Mouse (Mus musculus): Measurements from ENCODE around the gene Mlf2. TPM values are rescaled to one million over a fixed set of nuclear protein-coding genes. Genes with fewer than 3 reads are reported as not detected.

Gene Mlf2
- total and polyA plus RNA-seq, 3 experiments, result 154 to 340 TPM; not detected in 1

- Histone ChIP-seq H3K27ac (ENCODE audit: control insufficient read depth, low read depth, low read length) (no peak overlapping the region), H3K4me1 (ENCODE audit: control insufficient read depth in 1 of 2, insufficient read depth in 2 of 2, low read length in 2 of 2) (peaks cover 13 to 17% of the 10 kb centered on the region in 2 experiments), H3K27me3 (ENCODE audit: control insufficient read depth in 1 of 2, insufficient read depth in 2 of 2, low read length in 2 of 2) (no peaks in the 10 kb centered on the region), H3K9ac (ENCODE audit: control insufficient read depth, low read depth, low read length, poor library complexity, severe bottlenecking) (no peak overlapping the region), H3K4me3 (ENCODE audit: control insufficient read depth in 1 of 2, insufficient read depth in 1 of 2, low read depth in 2 of 2, low read length in 2 of 2) (no peak overlapping the region), H3K36me3 (ENCODE audit: control insufficient read depth in 1 of 2, insufficient read depth in 2 of 2, low read length in 2 of 2) (peaks cover 0 to 15% of the 10 kb centered on the region in 2 experiments; a peak in 2 of 4 replicates), H3K9me3 (replicated peaks; ENCODE audit: insufficient read depth, low read length) (no peaks in the 10 kb centered on the region), H3K79me2 (ENCODE audit: control insufficient read depth, insufficient read depth, low read length, poor library complexity) (no peaks in the 10 kb centered on the region)
- no peak for DNase-seq (ENCODE audit: low read depth, low spot score)
- TF ChIP-seq CTCF (IDR thresholded peaks at IDR 0.05 in 2 of 3, conservative IDR thresholded peaks at IDR 0.05 in 1 of 3; ENCODE audit: control insufficient read depth in 1 of 3, insufficient read depth in 1 of 3, low read depth in 2 of 3, low read length in 3 of 3, poor library complexity in 1 of 3, severe bottlenecking in 1 of 3) (no peak), POLR2A (IDR thresholded peaks at IDR 0.05; ENCODE audit: control insufficient read depth in 1 of 2, insufficient read depth in 1 of 2, low read depth in 1 of 2, low read length in 2 of 2, poor library complexity in 1 of 2) (no peak), HCFC1 (IDR thresholded peaks at IDR 0.05; ENCODE audit: low read depth, low read length) (no peak), POLR2AphosphoS2 (IDR thresholded peaks at IDR 0.05; ENCODE audit: low read length) (no peak), SIN3A (IDR thresholded peaks at IDR 0.05; ENCODE audit: low read length) (no peak), EP300 (IDR thresholded peaks at IDR 0.05; ENCODE audit: low read depth in 1 of 2, low read length in 2 of 2) (no peak)
Observed at GRCm38 (mm10) chr6:124925173-124925793, 5.9 kb upstream of the Mlf2 start.

DNA sequence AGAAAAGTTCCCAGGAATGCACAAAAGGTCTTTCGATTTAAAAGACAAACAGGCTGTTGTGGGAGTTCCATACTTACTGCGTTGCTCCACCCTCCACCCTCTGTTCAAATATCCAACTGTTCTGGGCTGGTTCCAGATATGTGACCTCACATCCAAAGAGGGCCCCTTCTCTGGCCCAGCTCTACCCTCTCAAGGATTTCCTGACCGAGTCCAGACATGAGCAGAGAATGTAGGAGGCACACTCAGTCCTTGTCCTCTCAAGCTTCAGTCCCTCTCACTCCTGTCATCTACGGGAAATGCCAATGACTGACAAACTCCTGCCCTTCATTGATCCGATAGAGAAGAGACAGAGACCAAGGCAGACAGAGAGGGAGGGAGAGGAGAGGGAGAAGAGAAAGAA, 5.2 kb upstream of the Mlf2 start:
- Histone ChIP-seq H3K9ac (ENCODE audit: control insufficient read depth, low read depth, low read length, poor library complexity, severe bottlenecking) (no peak overlapping the region), H3K4me3 (ENCODE audit: control insufficient read depth in 1 of 2, insufficient read depth in 1 of 2, low read depth in 2 of 2, low read length in 2 of 2) (no peak overlapping the region), H3K27me3 (ENCODE audit: control insufficient read depth in 1 of 2, insufficient read depth in 2 of 2, low read length in 2 of 2) (no peaks in the 10 kb centered on the region), H3K9me3 (replicated peaks; ENCODE audit: insufficient read depth, low read length) (no peaks in the 10 kb centered on the region), H3K27ac (ENCODE audit: control insufficient read depth, low read depth, low read length) (no peak overlapping the region), H3K79me2 (ENCODE audit: control insufficient read depth, insufficient read depth, low read length, poor library complexity) (no peaks in the 10 kb centered on the region), H3K4me1 (ENCODE audit: control insufficient read depth in 1 of 2, insufficient read depth in 2 of 2, low read length in 2 of 2) (peaks cover 13% of the 10 kb centered on the region in 2 experiments), H3K36me3 (ENCODE audit: control insufficient read depth in 1 of 2, insufficient read depth in 2 of 2, low read length in 2 of 2) (peaks cover 0 to 8% of the 10 kb centered on the region in 2 experiments; a peak in 2 of 4 replicates)
- no peak for DNase-seq (ENCODE audit: low read depth, low spot score)
- TF ChIP-seq POLR2A (IDR thresholded peaks at IDR 0.05; ENCODE audit: control insufficient read depth in 1 of 2, insufficient read depth in 1 of 2, low read depth in 1 of 2, low read length in 2 of 2, poor library complexity in 1 of 2) (no peak), UBTF (IDR thresholded peaks at IDR 0.05; ENCODE audit: borderline replicate concordance, insufficient read depth, low read depth, low read length) (no peak), MYC (IDR thresholded peaks at IDR 0.05; ENCODE audit: low read depth, low read length) (no peak), NELFE (IDR thresholded peaks at IDR 0.05; ENCODE audit: low read depth, low read length) (no peak), CHD1 (IDR thresholded peaks at IDR 0.05; ENCODE audit: low read depth, low read length) (no peak)

DNA sequence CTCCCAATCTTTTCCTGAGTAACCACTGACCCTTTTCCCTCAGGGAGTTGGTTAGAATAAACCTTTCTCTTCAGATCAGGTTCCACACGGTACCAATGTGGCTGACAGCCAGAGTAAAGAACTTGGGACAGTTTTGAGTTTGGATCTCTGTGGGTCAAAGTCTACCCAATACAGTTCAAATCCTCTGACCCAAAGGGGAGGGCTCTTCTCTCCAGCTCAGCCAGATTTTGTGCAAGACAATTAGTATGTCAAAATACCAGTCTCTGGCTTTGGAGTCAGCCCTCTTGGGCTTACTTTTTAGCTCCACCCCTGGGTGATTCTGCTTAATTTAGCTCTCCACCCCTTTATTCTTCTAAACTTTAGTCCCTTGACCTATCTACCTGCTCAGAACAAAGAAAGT, 955 bp upstream of the Mlf2 start:
- no peaks in the 10 kb centered on the region for H3K27me3 ChIP-seq (ENCODE audit: control insufficient read depth in 1 of 2, insufficient read depth in 2 of 2, low read length in 2 of 2)
- peaks cover 2 to 5% of the 10 kb centered on the region in 2 experiments; a peak in 2 of 4 replicates for H3K36me3 ChIP-seq (ENCODE audit: control insufficient read depth in 1 of 2, insufficient read depth in 2 of 2, low read length in 2 of 2)
- peak overlapping the region; percentile 61 to 75 for H3K4me3 ChIP-seq (ENCODE audit: control insufficient read depth in 1 of 2, insufficient read depth in 1 of 2, low read depth in 2 of 2, low read length in 2 of 2)
- DNase-seq (ENCODE audit: low read depth, low spot score), result no peak
- no peak for TF ChIP-seq MAX (IDR thresholded peaks at IDR 0.05; ENCODE audit: low read length)
- no peak for TF ChIP-seq CHD1 (IDR thresholded peaks at IDR 0.05; ENCODE audit: low read depth, low read length)
- TF ChIP-seq RCOR1 (IDR thresholded peaks at IDR 0.05; ENCODE audit: low read depth, low read length), result no peak
- TF ChIP-seq USF2 (IDR thresholded peaks at IDR 0.05; ENCODE audit: borderline replicate concordance in 1 of 2, insufficient read depth in 1 of 2, low read depth in 1 of 2, low read length in 2 of 2), result no peak
- TF ChIP-seq CTCF (IDR thresholded peaks at IDR 0.05 in 2 of 3, conservative IDR thresholded peaks at IDR 0.05 in 1 of 3; ENCODE audit: control insufficient read depth in 1 of 3, insufficient read depth in 1 of 3, low read depth in 2 of 3, low read length in 3 of 3, poor library complexity in 1 of 3, severe bottlenecking in 1 of 3), result no peak
- no peak for TF ChIP-seq SMC3 (IDR thresholded peaks at IDR 0.05; ENCODE audit: low read depth, low read length)
- TF ChIP-seq MAFK (IDR thresholded peaks at IDR 0.05; ENCODE audit: borderline replicate concordance, low read depth, low read length), result no peak
- TF ChIP-seq MAZ (IDR thresholded peaks at IDR 0.05; ENCODE audit: low read depth, low read length), result no peak
- TF ChIP-seq UBTF (IDR thresholded peaks at IDR 0.05; ENCODE audit: borderline replicate concordance, insufficient read depth, low read depth, low read length), result no peak
- TF ChIP-seq NELFE (IDR thresholded peaks at IDR 0.05; ENCODE audit: low read depth, low read length), result no peak
- TF ChIP-seq ZKSCAN1 (IDR thresholded peaks at IDR 0.05; ENCODE audit: low read depth, low read length), result no peak
- TF ChIP-seq MEF2A (IDR thresholded peaks at IDR 0.05; ENCODE audit: extremely low read depth, insufficient replicate concordance, low read depth, low read length, poor library complexity, severe bottlenecking), result no peak
- no peak for TF ChIP-seq ETS1 (IDR thresholded peaks at IDR 0.05; ENCODE audit: low read depth, low read length)
- no peak for TF ChIP-seq CHD2 (IDR thresholded peaks at IDR 0.05; ENCODE audit: low read length)
- no peak for TF ChIP-seq ZC3H11A (IDR thresholded peaks at IDR 0.05; ENCODE audit: low read depth, low read length)
- no peak for TF ChIP-seq POLR2AphosphoS5 (IDR thresholded peaks at IDR 0.05; ENCODE audit: borderline replicate concordance, low read depth, low read length)
- peak overlapping the region; percentile 54 for H3K27ac ChIP-seq (ENCODE audit: control insufficient read depth, low read depth, low read length)
- peak overlapping the region; percentile 70 for H3K9ac ChIP-seq (ENCODE audit: control insufficient read depth, low read depth, low read length, poor library complexity, severe bottlenecking)
- peaks cover 14% of the 10 kb centered on the region for H3K79me2 ChIP-seq (ENCODE audit: control insufficient read depth, insufficient read depth, low read length, poor library complexity)
- H3K9me3 ChIP-seq (replicated peaks; ENCODE audit: insufficient read depth, low read length), result no peaks in the 10 kb centered on the region
- peaks cover 6 to 12% of the 10 kb centered on the region in 2 experiments for H3K4me1 ChIP-seq (ENCODE audit: control insufficient read depth in 1 of 2, insufficient read depth in 2 of 2, low read length in 2 of 2)
